14 mouse cellular contexts compared by ENCODE assay signal in genomic region chr1:36628585-36628984, GRCm38 (mm10). TPM values are rescaled to one million over a fixed set of nuclear protein-coding genes. Genes with fewer than 3 reads are reported as not detected.
A peak's percentile ranks its signal among the peaks of the same experiment; 100 is the strongest.
DNase-seq lines count a peak whose midpoint lies in the region; ATAC-seq and TF ChIP-seq lines count a peak whose summit lies in the region.
"Had no signal": no experiment of that assay in that cellular context is flagged by ENCODE, and none has a peak within 500 bp of the region (broad histone marks: within the 10 kb centered on the region; RNA-seq: fewer than 3 reads in every experiment).

No protein-coding gene starts in this region.

- no peak for TF ChIP-seq CTCF in heart, adult 2 months (IDR thresholded peaks at IDR 0.05)

- no peaks in the 10 kb centered on the region for H3K36me3 ChIP-seq in heart, embryonic 13.5 days
- no peaks in the 10 kb centered on the region for H3K36me3 ChIP-seq in heart, adult 2 months (ENCODE audit: control insufficient read depth, insufficient read depth, low read length)
- no peaks in the 10 kb centered on the region for H3K36me3 ChIP-seq in limb, embryonic 12.5 days
- no peaks in the 10 kb centered on the region for H3K36me3 ChIP-seq in limb, embryonic 10.5 days
- no peaks in the 10 kb centered on the region for H3K36me3 ChIP-seq in neural tube, embryonic 15.5 days
- H3K36me3 ChIP-seq: midbrain, embryonic 13.5 days had no signal

- no peak for DNase-seq in heart, adult 2 months
- DNase-seq in limb, embryonic 10.5 days (ENCODE audit: low spot score) = no peak
- no peak for DNase-seq in neural tube, embryonic 10.5 days (ENCODE audit: extremely low spot score, low spot score)
- DNase-seq in B cell, adult 2 months = no peak
- DNase-seq: cerebellum, adult 11-12 months; cerebellum, postnatal 36 days; heart, adult 11 months; kidney, adult 8-10 months had no signal

- no peak for TF ChIP-seq POLR2A in heart, adult 2 months (IDR thresholded peaks at IDR 0.05; ENCODE audit: insufficient read depth, low read depth, low read length)

- no peak for TF ChIP-seq EP300 in heart, adult 2 months (IDR thresholded peaks at IDR 0.05; ENCODE audit: insufficient read depth, low read depth, low read length)

- WGBS in heart, embryonic 13.5 days = 44% methylated on average over 8 of the region's 8 CpGs
- 38% methylated on average over 8 of the region's 8 CpGs for WGBS in heart, adult 2 months
- 46% methylated on average over 8 of the region's 8 CpGs for WGBS in limb, embryonic 12.5 days
- WGBS in limb, embryonic 10.5 days = 65% methylated on average over 8 of the region's 8 CpGs
- 58% methylated on average over 8 of the region's 8 CpGs for WGBS in neural tube, embryonic 15.5 days

- H3K9ac ChIP-seq in heart, embryonic 13.5 days = no peak overlapping the region
- no peak overlapping the region for H3K9ac ChIP-seq in heart, adult 2 months (ENCODE audit: low read depth, low read length)
- H3K9ac ChIP-seq in limb, embryonic 12.5 days (replicated peaks) = no peak overlapping the region
- H3K9ac ChIP-seq in neural tube, embryonic 15.5 days (replicated peaks) = no peak overlapping the region
- H3K9ac ChIP-seq: midbrain, embryonic 13.5 days had no signal

- intact Hi-C loops in heart, adult 2 months (cut with DNase I) = no loop called here

- peak overlapping the region; percentile 55; the same call in 1 of the 2 replicates for H3K27ac ChIP-seq in heart, embryonic 13.5 days (replicated peaks)
- no peak overlapping the region for H3K27ac ChIP-seq in heart, adult 2 months
- H3K27ac ChIP-seq in limb, embryonic 12.5 days = peak overlapping the region; percentile 58; the same call in 1 of the 2 replicates
- no peak overlapping the region for H3K27ac ChIP-seq in limb, embryonic 10.5 days
- H3K27ac ChIP-seq in neural tube, embryonic 15.5 days (replicated peaks) = peak overlapping the region; percentile 35; the same call in 1 of the 2 replicates
- H3K27ac ChIP-seq: macrophage; midbrain, embryonic 13.5 days had no signal

- ATAC-seq in heart, embryonic 13.5 days (ENCODE audit: extremely low read depth, insufficient number of reproducible peaks, low FRiP score, low TSS enrichment) = no peak
- ATAC-seq in limb, embryonic 12.5 days (ENCODE audit: insufficient number of reproducible peaks, insufficient read depth, low FRiP score, low TSS enrichment, low read depth) = no peak
- ATAC-seq in neural tube, embryonic 15.5 days (ENCODE audit: low FRiP score) = no peak
- ATAC-seq: midbrain, embryonic 13.5 days had no signal

- no peaks in the 10 kb centered on the region for H3K27me3 ChIP-seq in heart, embryonic 13.5 days (replicated peaks)
- H3K27me3 ChIP-seq in heart, adult 2 months (ENCODE audit: control insufficient read depth, insufficient read depth, low read length) = no peaks in the 10 kb centered on the region
- H3K27me3 ChIP-seq in limb, embryonic 12.5 days = no peaks in the 10 kb centered on the region
- H3K27me3 ChIP-seq in limb, embryonic 10.5 days (ENCODE audit: low read depth, poor library complexity, severe bottlenecking) = no peaks in the 10 kb centered on the region
- H3K27me3 ChIP-seq in neural tube, embryonic 15.5 days (replicated peaks) = no peaks in the 10 kb centered on the region
- H3K27me3 ChIP-seq: midbrain, embryonic 13.5 days had no signal

- no peaks in the 10 kb centered on the region for H3K79me2 ChIP-seq in heart, adult 2 months (replicated peaks; ENCODE audit: control insufficient read depth, insufficient read depth, low read length)

- no peak overlapping the region for H3K4me2 ChIP-seq in heart, embryonic 13.5 days
- no peak overlapping the region for H3K4me2 ChIP-seq in limb, embryonic 12.5 days
- H3K4me2 ChIP-seq in neural tube, embryonic 15.5 days = no peak overlapping the region
- H3K4me2 ChIP-seq: midbrain, embryonic 13.5 days had no signal

- peaks cover 2% of the 10 kb centered on the region; the same call in 1 of the 2 replicates for H3K9me3 ChIP-seq in heart, embryonic 13.5 days
- peaks cover 7% of the 10 kb centered on the region; the same call in 1 of the 2 replicates for H3K9me3 ChIP-seq in limb, embryonic 12.5 days
- no peaks in the 10 kb centered on the region for H3K9me3 ChIP-seq in limb, embryonic 10.5 days (replicated peaks)
- no peaks in the 10 kb centered on the region for H3K9me3 ChIP-seq in neural tube, embryonic 15.5 days (replicated peaks)
- H3K9me3 ChIP-seq: midbrain, embryonic 13.5 days had no signal

- peaks cover 31% of the 10 kb centered on the region for H3K4me1 ChIP-seq in heart, embryonic 13.5 days
- peaks cover 9% of the 10 kb centered on the region for H3K4me1 ChIP-seq in heart, adult 2 months (ENCODE audit: control insufficient read depth, insufficient read depth, low read length)
- 0 out of 2 replicates have a peak, but pooled peaks cover 19% of the 10 kb centered on the region for H3K4me1 ChIP-seq in limb, embryonic 12.5 days (replicated peaks)
- peaks cover 28% of the 10 kb centered on the region for H3K4me1 ChIP-seq in limb, embryonic 10.5 days
- peaks cover 4% of the 10 kb centered on the region; the same call in 1 of the 2 replicates for H3K4me1 ChIP-seq in neural tube, embryonic 15.5 days
- H3K4me1 ChIP-seq: midbrain, embryonic 13.5 days had no signal

- no peak overlapping the region for H3K4me3 ChIP-seq in heart, embryonic 13.5 days
- no peak overlapping the region for H3K4me3 ChIP-seq in heart, adult 2 months
- no peak overlapping the region for H3K4me3 ChIP-seq in limb, embryonic 12.5 days (replicated peaks)
- H3K4me3 ChIP-seq in limb, embryonic 10.5 days = no peak overlapping the region
- H3K4me3 ChIP-seq in neural tube, embryonic 15.5 days (replicated peaks) = no peak overlapping the region
- H3K4me3 ChIP-seq: midbrain, embryonic 13.5 days had no signal

RNA-seq across cellular contexts. Expression of gene Fam178b, which starts 54.4 kb away (rescaled TPM):
- 2.1 TPM in 2 replicates for polyA plus RNA-seq in heart, embryonic 13.5 days (2015; fragmentation: Nextera tagmentation; extraction: Ambion mirVana)
- under 1 TPM in 1 of 2 experiments, not detected in 1; 0.39 TPM for total RNA-seq in heart, adult 2 months (2021)
- 0.80 and 1.5 TPM in 2 replicates for polyA plus RNA-seq in heart, adult 2 months (2012; rRNA removed)
- 0.26 and 0.82 TPM in 2 replicates for polyA plus RNA-seq in limb, embryonic 12.5 days (2016; fragmentation: Nextera tagmentation; extraction: Ambion mirVana)
- 1.3 and 1.6 TPM in 2 replicates for polyA plus RNA-seq in limb, embryonic 10.5 days (2016; fragmentation: Nextera tagmentation; extraction: Ambion mirVana)
- 0.27 and 0.51 TPM in 2 replicates for polyA plus RNA-seq in neural tube, embryonic 15.5 days (2015; fragmentation: Nextera tagmentation; extraction: Ambion mirVana)
- polyA plus RNA-seq: embryonic facial prominence, embryonic 11.5 days; macrophage; midbrain, embryonic 13.5 days had no signal

Comparison
In these comparisons a context has a peak if more than half of its experiments do, and no peak if none do; other contexts are left out.
1. H3K27ac ChIP-seq: peak in heart, embryonic 13.5 days (single experiment), limb, embryonic 12.5 days (single experiment) and neural tube, embryonic 15.5 days (single experiment); none in heart, adult 2 months (single experiment) and limb, embryonic 10.5 days (single experiment).